Mouse (Mus musculus) heart, postnatal 0 days (tissue): ENCODE results near the gene Zfp36l1. TPM values are rescaled to one million over a fixed set of nuclear protein-coding genes. Genes with fewer than 3 reads are reported as not detected.

Experiments
- ATAC-seq: fragments of 200-750 bp; cut with Nextera tagmentation; 2 replicates; pipeline ENCODE4 v1.8.0; 2017; ENCODE audit warnings: low read depth, moderate number of reproducible peaks, moderate library complexity; ENCODE audit not compliant: insufficient read depth
- DNase-seq: peaks from one replicate; pipeline ENCODE4 v3.0.0-alpha.2; 2016; ENCODE audit warnings: low spot score
- H3K27ac ChIP-seq: fragments of 300-500 bp; sonication (generic); 2 replicates; pipeline ENCODE4 v1.5.1; 2014; ENCODE audit warnings: low read depth, mild to moderate bottlenecking
- H3K27me3 ChIP-seq: fragments of 300-500 bp; sonication (generic); 2 replicates; pipeline ENCODE4 v1.6.1; 2014; ENCODE audit warnings: low read length, mixed read lengths; ENCODE audit not compliant: control insufficient read depth, insufficient read depth
- H3K36me3 ChIP-seq: fragments of 300-500 bp; sonication (generic); replicated peaks from 2 replicates; pipeline ENCODE4 v1.6.1; 2014; ENCODE audit warnings: low read length, mixed read lengths; ENCODE audit not compliant: control insufficient read depth, insufficient read depth
- H3K4me1 ChIP-seq: fragments of 300-500 bp; sonication (generic); 2 replicates; pipeline ENCODE4 v1.6.1; 2014; ENCODE audit warnings: antibody characterized with exemption; ENCODE audit not compliant: control insufficient read depth, insufficient read depth
- H3K4me2 ChIP-seq: fragments of 300-500 bp; sonication (generic); 2 replicates; pipeline ENCODE4 v1.6.1; 2014; ENCODE audit warnings: low read depth, mild to moderate bottlenecking, low read length, moderate library complexity
- H3K4me3 ChIP-seq: fragments of 300-500 bp; sonication (generic); 2 replicates; pipeline ENCODE4 v1.5.1; 2014; ENCODE audit warnings: low read depth, low read length
- H3K9ac ChIP-seq: fragments of 300-500 bp; sonication (generic); replicated peaks from 2 replicates; pipeline ENCODE4 v1.6.1; 2014; ENCODE audit warnings: low read depth, low read length, mixed read lengths
- H3K9me3 ChIP-seq: fragments of 300-500 bp; sonication (generic); replicated peaks from 2 replicates; pipeline ENCODE4 v1.6.1; 2016; ENCODE audit warnings: low read length; ENCODE audit not compliant: control insufficient read depth
- CTCF ChIP-seq: IDR thresholded peaks from 2 replicates; pipeline ENCODE4 v1.5.1; 2016; ENCODE audit warnings: antibody characterized with exemption, control low read depth, low read depth
- EP300 ChIP-seq: IDR thresholded peaks from 2 replicates; pipeline ENCODE4 v1.6.1; 2016; ENCODE audit warnings: antibody characterized with exemption, low read depth
- WGBS: fragments of 180-500 bp; shearing (Covaris S2); extraction: QIAGEN DNeasy Blood & Tissue Kit; methylation state at CpG from one replicate; pipeline ENCODE4 v1.1.7; 2014; 5-methylcytosine and 5-hydroxymethylcytosine counted together
- polyA plus RNA-seq: library from polyadenylated mRNA; unstranded; fragments of >200 nt; fragmentation: Nextera tagmentation; extraction: Ambion mirVana; gene quantifications from 2 replicates; pipeline ENCODE4 v1.2.1, GENCODE M21; 2015
- total RNA-seq: library from RNA; depleted of rRNA; stranded (reverse); fragments of >200 nt; gene quantifications from 2 replicates; pipeline ENCODE4 v1.2.3, GENCODE M21; 2014; ENCODE audit warnings: low replicate concordance

Zfp36l1 gene
- total and polyA plus RNA-seq, 2 experiments from 2014 or later: 60.3 to 80.6 TPM

DNA sequence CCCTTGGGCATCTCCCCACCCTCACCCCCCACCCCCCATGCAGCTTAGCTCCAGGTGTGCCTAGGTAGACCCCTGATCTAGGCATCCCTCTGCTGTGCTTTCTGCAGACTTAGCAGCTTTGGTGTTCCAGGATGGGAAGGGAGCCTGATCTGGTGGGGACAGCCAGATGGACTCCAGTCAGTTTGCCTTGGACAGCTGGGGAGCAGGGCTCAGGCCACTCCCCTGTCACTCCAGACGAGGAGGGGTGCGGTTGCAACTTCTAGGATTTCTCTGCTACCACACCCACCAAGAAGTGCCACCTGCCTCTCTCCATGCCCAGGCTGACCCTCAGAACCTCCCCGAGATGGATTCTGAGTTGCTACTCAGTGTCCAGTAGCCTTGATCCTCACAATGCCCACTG is 11.4 kb upstream of the Zfp36l1 start:
- WGBS: 82% methylated on average over 3 of the region's 3 CpGs
- H3K27ac ChIP-seq: no peak overlapping the region
- ATAC-seq (peak; percentile 10; the same call in 1 of the 2 replicates), DNase-seq (no peak)
- no peaks in the 10 kb centered on the region for H3K27me3 ChIP-seq
- H3K36me3 ChIP-seq: peaks cover 52% of the 10 kb centered on the region
- 0 out of 2 replicates have a peak overlapping the region, but pooled peaks have one; percentile 6 for H3K9ac ChIP-seq
- no peak overlapping the region for H3K4me2 ChIP-seq
- H3K9me3 ChIP-seq: no peaks in the 10 kb centered on the region
- peaks cover 16% of the 10 kb centered on the region for H3K4me1 ChIP-seq
- TF ChIP-seq EP300 (no peak), CTCF (no peak)
- no peak overlapping the region for H3K4me3 ChIP-seq

DNA sequence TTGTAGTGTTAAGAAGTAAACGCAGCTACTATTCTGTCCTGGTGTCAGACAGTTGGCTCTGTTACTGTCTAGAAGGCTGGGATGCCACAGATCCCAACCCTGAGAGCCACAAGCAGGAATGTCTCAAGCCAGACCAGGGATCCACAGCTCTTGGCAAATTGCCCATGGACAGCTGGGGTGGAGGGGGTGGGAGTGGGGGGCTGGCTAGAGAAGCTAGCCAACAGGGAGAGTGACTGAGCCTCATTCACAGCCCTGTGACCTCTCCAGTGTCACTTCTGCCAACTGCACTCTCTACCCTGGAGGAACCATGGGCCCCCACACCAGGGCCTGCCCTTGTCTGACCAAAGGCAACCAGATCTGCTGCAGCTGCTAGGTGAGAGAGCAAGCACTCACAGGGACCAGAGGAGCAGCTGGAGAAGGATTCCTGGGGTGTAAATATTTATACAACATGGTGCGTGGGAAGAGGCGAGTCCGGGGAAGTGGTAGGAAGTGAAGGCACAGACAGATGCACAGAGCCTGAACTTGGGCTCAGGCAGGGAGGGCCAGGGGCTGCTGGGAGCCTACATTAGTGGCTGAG is 10.5 kb upstream of the Zfp36l1 start:
- TF ChIP-seq CTCF (no peak), EP300 (no peak)
- peak; percentile 52 for ATAC-seq
- H3K4me1 ChIP-seq: peaks cover 16% of the 10 kb centered on the region
- H3K27me3 ChIP-seq: no peaks in the 10 kb centered on the region
- no peak overlapping the region for H3K4me3 ChIP-seq
- peaks cover 48% of the 10 kb centered on the region for H3K36me3 ChIP-seq
- WGBS: 25% methylated on average over 4 of the region's 4 CpGs
- H3K9ac ChIP-seq: peak overlapping the region; percentile 6
- no peaks in the 10 kb centered on the region for H3K9me3 ChIP-seq
- no peak for DNase-seq
- H3K27ac ChIP-seq: peak overlapping the region; percentile 62
- no peak overlapping the region for H3K4me2 ChIP-seq

DNA sequence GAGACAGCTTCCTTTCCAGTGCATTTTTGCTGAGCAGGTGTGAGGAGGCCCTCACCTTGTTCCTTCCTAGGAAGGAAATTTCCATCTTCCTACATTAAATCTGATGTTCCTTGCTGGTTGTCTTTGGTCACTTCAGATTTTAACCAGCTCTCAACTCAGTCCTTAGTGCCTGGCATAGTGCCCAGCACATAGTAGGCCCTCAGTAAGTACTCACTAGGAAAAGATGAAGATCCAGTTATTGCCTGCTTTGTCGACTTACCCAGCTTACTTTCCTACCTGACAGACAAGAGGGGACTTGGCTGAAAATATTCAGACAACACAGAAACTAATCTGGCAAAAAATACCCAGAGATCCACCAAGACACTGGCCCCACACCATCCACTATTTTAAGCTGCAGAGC is 8.6 kb upstream of the Zfp36l1 start:
- TF ChIP-seq CTCF (no peak), EP300 (no peak)
- Histone ChIP-seq H3K27ac (no peak overlapping the region), H3K4me1 (peaks cover 19% of the 10 kb centered on the region), H3K4me3 (no peak overlapping the region), H3K9me3 (no peaks in the 10 kb centered on the region), H3K9ac (no peak overlapping the region), H3K4me2 (no peak overlapping the region), H3K36me3 (peaks cover 36% of the 10 kb centered on the region), H3K27me3 (no peaks in the 10 kb centered on the region)
- ATAC-seq (no peak), DNase-seq (no peak)
- WGBS: 59% methylated on average over 1 of the region's 1 CpGs

DNA sequence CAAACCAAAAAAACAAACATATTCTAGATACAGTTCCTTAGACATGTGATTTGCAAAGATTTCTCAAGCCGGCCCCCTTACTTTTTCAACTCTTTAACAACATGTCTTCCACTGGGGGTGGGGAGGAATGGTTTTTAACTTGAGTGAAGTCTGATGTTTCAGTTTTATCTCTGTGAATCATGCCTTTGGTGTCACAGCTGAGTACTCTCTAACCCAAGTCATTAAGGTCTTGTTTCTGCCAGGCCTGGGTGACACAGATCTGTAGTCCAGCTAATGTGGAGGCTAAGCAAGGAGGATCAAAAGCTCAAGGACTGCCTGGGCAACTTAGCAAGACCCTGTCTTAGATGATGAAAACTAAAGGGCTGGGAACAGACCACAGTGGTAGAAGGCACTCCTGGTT is 5.8 kb upstream of the Zfp36l1 start:
- TF ChIP-seq CTCF: no peak
- TF ChIP-seq EP300: no peak
- WGBS: 79% methylated on average over 1 of the region's 1 CpGs
- no peak for DNase-seq

DNA sequence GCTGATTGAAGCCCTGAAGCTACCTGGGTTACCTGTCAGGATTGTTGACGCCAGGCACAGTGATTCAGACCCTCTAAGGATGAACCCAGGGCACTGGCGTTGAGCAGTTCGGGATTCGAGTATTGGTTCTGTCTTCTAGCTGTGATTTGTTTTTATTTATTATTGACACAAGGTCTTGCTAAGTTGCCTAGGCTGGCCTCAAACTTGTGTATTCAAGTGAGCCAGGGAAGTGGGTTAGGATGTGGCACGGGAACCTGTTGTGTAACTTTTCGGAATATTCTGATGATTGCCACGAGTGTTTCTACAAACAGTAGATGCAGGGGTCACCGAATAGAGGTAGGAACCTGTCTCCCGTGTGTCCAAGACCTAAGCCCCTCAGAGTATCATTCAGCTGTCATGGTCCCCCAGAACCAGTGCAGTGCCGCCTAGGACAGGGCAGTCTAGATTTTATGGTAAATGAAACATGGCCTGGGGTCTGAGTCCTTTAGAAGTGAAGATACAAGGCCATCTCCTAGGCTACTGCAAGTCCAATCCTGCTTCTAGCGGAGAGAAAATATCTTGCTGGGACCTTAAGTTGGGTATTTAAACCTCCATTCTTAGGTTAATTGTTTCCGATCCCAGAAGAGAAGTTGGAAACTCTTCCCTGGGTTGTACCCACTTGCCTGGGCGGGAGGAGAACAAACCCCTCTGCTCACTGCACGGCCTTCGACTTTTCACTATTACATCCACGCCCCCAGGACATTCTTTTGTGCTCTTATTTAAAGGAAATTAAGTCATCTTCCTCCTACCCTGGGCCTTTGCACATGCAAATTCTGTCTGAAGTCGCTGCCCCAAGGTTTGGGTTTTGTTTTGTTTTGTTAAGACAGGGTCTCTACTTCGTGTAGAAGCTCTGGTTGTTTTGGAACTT is 3.6 kb upstream of the Zfp36l1 start:
- Histone ChIP-seq H3K9me3 (no peaks in the 10 kb centered on the region), H3K4me1 (peaks cover 8% of the 10 kb centered on the region; the same call in 1 of the 2 replicates), H3K27ac (peak overlapping the region; percentile 97), H3K4me2 (peak overlapping the region; percentile 68), H3K36me3 (peaks cover 15% of the 10 kb centered on the region), H3K27me3 (no peaks in the 10 kb centered on the region), H3K4me3 (peak overlapping the region; percentile 96), H3K9ac (peak overlapping the region; percentile 90)
- TF ChIP-seq EP300 (no peak), CTCF (no peak)
- no peak for DNase-seq
- WGBS: 43% methylated on average over 18 of the region's 18 CpGs
- no peak for ATAC-seq

More for the DNA sequence above, 5.8 kb upstream of the Zfp36l1 start:
- H3K9ac ChIP-seq: no peak overlapping the region
- ATAC-seq: no peak
- H3K4me1 ChIP-seq: peaks cover 21% of the 10 kb centered on the region
- H3K27me3 ChIP-seq: no peaks in the 10 kb centered on the region
- H3K36me3 ChIP-seq: peaks cover 15% of the 10 kb centered on the region
- no peak overlapping the region for H3K4me2 ChIP-seq
- H3K9me3 ChIP-seq: no peaks in the 10 kb centered on the region
- H3K4me3 ChIP-seq: no peak overlapping the region
- H3K27ac ChIP-seq: no peak overlapping the region
